Mouse (Mus musculus) MN1 (cell line): ENCODE measurements around the gene Fmnl3.

Experiments used
- DNase-seq: peaks from one replicate; pipeline ENCODE4 v3.0.0-alpha.2; 2016; ENCODE audit warnings: low spot score

The Fmnl3 gene

GRCm38 (mm10) chr15:99317267-99317651, 53.0 kb downstream of the Fmnl3 start:
- DNase-seq, result no peak

DNA sequence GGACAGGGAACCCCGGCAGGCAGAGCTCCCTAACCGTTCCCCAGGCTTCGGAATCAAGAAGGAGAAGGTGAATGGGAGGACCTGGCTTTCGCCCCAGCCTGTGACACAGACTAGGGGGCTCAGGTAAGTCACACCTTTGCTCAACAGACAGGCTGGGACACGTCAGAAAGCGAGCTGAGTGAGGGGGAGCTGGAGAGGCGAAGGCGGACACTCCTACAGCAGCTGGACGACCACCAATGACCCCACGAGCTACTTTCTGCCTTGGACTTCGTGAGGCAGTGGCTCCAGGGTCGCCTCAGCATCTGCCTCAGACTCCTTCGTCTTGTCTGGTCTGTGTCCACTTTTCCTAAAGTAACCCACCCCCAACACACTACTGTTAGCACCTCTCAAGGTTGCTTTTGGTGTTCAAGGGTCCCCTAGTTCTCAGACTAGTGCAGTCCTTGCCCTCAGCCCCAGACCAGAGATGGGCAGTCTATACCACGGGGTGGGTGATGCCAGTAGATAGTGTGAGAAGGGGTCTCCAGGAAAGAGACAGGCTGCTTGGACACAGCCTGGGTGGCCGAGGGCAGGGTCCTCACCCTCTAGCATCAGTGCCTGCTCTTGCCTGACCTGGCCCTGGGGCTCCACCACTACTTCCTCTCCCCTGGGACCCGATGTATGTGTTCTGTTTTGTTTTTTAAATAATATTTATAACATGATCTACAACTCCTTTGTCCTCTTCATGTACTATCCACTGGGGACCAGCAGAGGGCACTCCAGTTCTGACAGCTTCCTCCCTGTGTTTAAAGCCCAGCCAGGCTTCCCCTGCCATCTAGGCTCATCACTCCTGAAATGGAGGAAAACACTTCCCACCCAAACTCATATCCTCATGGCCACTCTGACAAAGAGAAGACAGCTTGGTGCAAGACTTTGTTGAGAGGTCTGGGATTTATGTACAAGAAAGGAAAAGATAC, 53.7 kb downstream of the Fmnl3 start:
- DNase-seq, result peak; percentile 83

GRCm38 (mm10) chr15:99314891-99315290, 55.4 kb downstream of the Fmnl3 start:
- no peak for DNase-seq

DNA sequence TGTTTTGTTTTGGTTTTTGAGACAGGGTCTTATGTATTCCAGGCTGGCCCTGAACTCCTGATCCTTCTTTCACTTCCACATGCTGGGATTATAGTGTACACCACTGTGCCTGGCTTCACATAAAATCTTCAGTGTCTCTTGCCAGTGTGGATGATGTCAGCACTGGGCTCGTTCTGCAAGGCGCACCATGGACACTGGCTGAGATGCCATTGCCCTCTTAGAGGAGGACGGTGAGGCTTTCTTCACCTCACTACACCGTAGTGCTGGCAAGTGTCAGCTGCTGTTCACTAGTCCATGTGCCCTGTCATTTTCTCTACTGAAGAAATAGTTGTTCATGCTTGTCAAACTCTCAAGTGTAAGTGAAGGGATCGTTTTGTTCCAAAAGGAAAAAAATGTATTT, 59.7 kb downstream of the Fmnl3 start:
- DNase-seq, result no peak

- no peak for DNase-seq
Measured at GRCm38 (mm10) chr15:99309549-99309948, 60.7 kb downstream of the Fmnl3 start.

- no peak for DNase-seq
Measured at GRCm38 (mm10) chr15:99307476-99307875, 62.8 kb downstream of the Fmnl3 start.

- DNase-seq, result no peak
Measured at GRCm38 (mm10) chr15:99296213-99296612, 74.1 kb downstream of the Fmnl3 start.

- peak; percentile 41 for DNase-seq
Measured at GRCm38 (mm10) chr15:99295484-99295981, 74.7 kb downstream of the Fmnl3 start, which contains the start of gene Fam186b. Gene Fam186b (minus strand): TSS chr15:99295888.

GRCm38 (mm10) chr15:99294813-99295374, 75.4 kb downstream of the Fmnl3 start, which contains the start of gene Prpf40b:
Gene Prpf40b (plus strand): TSS chr15:99295087.
- DNase-seq, result peak; percentile 93

- DNase-seq, result no peak
Measured at GRCm38 (mm10) chr15:99294287-99294686, 76.0 kb downstream of the Fmnl3 start.

- DNase-seq, result no peak
Measured at GRCm38 (mm10) chr15:99290586-99290985, 79.7 kb downstream of the Fmnl3 start.

DNA sequence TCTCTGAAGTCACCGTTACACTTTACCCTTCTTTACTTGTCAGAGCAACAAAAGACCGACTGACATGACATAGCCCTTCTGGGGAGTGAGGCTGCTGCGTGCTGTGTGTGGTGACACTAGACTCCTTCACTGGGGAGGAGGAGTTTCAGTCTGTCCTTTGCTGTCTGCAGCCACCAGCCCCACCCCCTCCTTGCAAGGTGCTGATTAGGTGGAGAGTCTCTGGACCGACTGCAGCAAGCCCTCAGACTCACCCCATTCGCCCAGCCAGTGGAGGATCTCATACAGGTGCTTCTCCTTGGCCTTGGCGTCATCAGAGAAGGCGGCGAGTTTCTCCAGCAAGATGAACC, 85.1 kb downstream of the Fmnl3 start:
- DNase-seq, result no peak

GRCm38 (mm10) chr15:99284527-99285188, 85.6 kb downstream of the Fmnl3 start:
- peak; percentile 68 for DNase-seq

DNA sequence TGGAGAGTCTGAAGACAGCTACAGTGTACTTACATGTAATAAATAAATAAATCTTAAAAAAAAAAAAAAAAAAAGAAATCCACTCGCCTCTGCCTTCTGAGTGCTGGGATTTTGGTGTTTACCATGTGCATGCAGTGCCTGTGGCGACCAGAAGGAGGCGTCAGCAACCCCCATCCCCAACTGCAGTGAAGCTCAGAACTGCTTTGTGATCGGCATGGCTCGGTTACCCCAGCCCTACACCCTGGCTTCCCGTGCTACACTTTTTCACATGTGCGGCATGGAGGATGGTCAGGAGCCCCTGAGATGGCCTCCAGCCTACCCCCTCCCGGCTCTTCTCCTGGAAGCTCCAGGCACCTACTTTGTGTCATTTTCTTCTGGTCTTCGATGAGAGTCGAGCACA, 86.8 kb downstream of the Fmnl3 start:
- peak; percentile 51 for DNase-seq

- DNase-seq, result peak; percentile 42
Measured at GRCm38 (mm10) chr15:99278271-99278670, 92.0 kb downstream of the Fmnl3 start.

- no peak for DNase-seq
Measured at GRCm38 (mm10) chr15:99276095-99276494, 94.2 kb downstream of the Fmnl3 start.
